Mouse (Mus musculus): ENCODE results near the gene Zdhhc6. TPM values are rescaled to one million over a fixed set of nuclear protein-coding genes. Genes with fewer than 3 reads are reported as not detected.

The Zdhhc6 gene
- total RNA-seq, 2 experiments from 2014 or later = 27.7 to 30.7 TPM

DNA sequence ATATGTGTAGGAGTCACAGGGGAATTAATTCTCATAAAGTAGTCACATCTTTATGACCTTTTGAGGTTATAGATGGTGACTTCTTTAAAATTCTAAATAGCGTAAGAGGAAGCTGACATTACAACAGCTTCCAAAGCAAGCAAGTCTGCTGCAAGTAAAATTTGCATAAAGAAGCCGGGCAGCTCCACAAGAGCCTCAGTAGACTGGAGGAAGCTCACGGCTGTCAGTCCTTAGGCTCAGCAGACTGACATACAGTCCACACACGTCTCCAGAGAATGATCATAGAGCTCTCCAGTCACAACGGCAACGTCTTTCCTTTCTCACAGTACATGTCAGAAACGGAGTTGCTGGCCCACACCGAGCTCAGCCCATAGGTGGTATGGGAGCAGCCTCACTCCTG lies 4.0 kb downstream of the Zdhhc6 start:
- DNase-seq = no peak
- intact Hi-C loops (cut with DNase I) = no loop called here

DNA sequence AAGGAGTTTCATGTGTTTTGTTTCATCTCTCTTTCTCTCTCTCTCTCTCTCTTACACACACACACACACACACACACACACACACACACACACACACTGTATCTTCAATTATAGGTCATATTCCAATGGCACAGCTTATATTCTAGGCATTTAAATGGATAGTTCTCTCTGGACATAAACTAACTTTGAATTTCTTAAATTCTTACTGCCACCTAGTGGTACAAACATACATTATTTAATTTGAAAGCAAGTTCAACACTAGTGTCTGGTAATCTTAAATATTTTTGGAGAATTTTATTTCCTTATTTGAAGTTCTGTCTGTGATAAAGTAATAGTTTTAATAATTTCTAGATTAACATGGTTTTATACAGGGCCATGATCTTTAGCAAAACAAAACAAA lies 10.8 kb downstream of the Zdhhc6 start:
- no peak for DNase-seq
- intact Hi-C loops (cut with DNase I) = loop anchor here (5.0 to 10.0 kb wide), 2 partner anchors 88 to 220 kb away; no protein-coding TSS in a partner anchor

DNA sequence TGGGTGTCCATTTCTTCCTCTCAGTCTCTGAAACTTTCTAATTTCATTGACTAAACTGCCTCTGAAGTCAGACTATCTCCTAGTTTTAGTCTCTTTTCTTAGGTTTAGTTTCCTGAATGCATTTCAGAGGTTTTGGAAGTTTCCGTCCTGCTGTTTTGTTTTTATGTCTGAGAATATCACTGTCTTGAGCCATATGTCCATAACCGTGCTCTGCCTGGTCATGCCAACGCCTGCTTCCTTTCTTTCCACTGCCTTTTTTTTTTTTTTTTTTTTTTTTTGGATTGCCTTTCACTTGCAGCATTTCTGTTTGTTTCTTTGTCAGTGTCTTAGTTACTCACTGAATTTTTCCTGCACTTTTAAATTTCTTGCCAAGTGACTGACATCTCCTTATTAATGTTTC lies 15.3 kb downstream of the Zdhhc6 start:
- no peak for DNase-seq
- intact Hi-C loops (cut with DNase I) = loop anchor here (10.0 kb wide), 1 partner anchor 216 kb away; no protein-coding TSS in a partner anchor

DNA sequence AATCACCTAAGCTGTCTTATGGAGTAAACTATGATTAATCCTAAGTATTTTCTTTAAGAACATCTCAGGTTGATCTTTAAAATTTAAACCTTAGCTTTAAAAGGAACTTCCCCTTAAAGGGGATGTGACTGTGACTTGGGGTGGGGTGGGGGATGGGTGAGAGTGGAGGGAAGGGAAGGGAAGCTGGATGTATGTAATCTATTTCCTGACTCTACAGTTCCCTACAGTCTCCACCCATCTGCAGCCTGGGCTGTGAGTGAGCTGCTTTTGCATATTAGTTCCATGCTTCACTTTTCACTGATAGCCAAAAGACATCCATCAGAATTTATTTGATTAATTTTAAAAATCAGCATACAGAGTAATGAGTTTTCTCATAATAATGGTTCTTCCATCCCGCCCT lies 16.5 kb downstream of the Zdhhc6 start:
- intact Hi-C loops (cut with DNase I) = no loop called here
- DNase-seq = no peak

DNA sequence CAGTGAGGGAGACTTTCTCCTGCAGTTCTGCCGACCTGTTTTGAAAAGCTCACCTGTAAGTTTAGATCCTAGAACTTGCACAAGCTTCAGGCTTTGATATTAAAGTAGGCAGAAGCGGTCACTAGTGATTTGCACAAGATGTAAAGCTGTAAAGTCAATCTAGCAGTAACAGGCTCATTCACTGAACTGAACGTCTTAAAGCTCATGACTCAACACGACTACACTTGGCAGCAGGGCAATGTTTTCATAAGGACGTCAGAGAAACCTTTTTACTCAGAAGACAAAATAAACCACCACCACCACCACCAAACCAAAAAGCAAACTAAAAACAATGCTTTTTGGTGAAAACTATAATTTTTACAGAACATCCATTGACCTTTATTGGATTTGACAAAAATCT lies 17.9 kb downstream of the Zdhhc6 start:
- intact Hi-C loops (cut with DNase I) = no loop called here
- no peak for DNase-seq

DNA sequence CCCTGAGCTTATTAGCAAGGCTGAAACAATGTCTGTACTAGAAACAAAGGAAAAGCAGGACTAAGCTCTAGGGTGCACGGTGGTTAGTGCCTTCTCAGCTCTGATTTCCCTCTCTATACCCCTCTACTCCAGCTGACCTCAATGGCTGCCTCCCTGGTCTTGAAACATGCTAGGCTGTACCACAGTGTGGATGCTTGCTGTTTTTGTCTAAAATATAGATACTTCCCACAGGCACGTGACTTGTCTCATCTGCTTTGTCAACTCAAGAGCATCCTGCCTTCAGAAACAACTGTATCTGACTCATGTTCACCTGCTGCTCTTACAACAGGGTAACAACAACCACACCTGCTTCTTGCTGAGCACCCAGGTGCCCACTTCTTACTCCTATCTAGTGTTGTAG lies 18.3 kb downstream of the Zdhhc6 start:
- DNase-seq = no peak
- intact Hi-C loops (cut with DNase I) = no loop called here

DNA sequence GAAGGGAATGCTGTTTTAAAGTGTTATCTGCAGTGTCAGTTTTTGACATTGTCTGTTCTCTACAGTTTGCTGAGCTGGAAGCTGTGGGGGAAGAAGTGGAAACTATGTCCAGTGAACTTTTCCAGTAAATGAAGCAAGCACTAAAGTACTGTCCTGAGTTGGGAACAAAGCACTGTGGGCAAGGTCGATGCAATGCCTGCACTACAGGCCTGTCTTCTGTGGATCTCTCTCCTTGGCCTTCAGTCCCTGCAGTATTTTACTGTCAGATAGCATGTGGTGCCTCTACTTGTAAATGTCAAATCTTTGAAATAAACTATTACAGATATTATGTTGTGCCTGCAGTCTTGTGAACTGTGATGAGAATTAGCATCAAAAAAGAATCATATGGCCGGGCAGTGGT lies 19.5 kb downstream of the Zdhhc6 start:
- DNase-seq = no peak
- intact Hi-C loops (cut with DNase I) = no loop called here

DNA sequence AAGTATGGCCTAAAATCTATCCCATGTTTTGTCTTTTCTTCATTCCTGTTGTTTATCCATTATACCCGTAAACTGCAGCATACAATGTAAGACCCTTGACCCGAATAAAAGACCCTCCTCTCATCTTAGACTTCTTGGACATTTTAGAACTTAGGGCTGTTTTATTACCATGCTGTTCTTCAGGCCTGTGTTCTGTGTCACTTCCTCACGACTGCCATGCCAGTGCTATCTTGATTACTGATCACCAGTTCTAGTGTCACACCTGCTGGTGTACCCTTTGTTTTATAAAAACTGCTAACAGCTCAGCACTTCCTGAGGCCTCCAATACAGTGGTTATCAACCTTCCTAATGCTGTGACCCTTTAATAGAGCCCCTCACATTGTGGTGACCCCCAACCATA lies 20.3 kb downstream of the Zdhhc6 start:
- no peak for DNase-seq
- intact Hi-C loops (cut with DNase I) = no loop called here

DNA sequence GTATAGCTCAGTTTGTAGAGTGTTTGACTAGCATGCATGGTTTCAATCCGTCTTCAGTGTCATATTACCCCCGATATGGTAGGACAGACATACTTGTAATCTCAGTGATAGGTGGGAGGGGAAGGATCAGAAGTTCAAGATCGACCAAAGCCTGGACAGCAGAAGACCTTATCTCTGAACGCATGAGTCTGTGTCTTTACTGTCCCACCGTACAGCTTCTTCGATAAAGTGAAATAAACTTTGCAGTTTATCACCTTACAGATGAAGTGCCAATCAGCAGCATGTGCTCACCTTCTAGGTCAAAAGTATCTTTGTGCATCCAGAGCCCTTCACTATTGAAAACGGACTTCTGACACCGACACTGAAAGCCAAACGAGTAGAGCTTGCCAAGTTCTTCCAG lies 20.8 kb downstream of the Zdhhc6 start:
- intact Hi-C loops (cut with DNase I) = no loop called here
- DNase-seq = no peak

DNA sequence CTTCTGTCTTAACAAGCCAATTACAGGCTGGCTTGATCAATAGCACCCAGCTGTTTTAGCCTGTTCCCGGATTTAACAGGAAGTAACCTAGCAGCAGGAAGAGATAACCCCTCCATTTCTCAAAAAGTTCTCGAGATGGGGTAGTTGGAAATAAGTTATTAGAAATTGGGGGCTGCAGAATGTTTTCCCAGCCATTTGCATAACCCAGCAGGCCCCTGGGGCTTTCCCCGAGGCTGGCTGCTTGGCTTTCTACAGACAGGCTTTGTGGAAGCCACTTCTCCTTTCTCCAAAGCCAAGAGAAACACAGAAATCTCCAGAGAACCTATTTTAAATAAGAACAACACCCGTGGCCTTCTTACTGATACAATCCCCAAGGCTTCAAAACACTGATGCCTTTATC lies 22.7 kb downstream of the Zdhhc6 start:
- intact Hi-C loops (cut with DNase I) = no loop called here
- no peak for DNase-seq

DNA sequence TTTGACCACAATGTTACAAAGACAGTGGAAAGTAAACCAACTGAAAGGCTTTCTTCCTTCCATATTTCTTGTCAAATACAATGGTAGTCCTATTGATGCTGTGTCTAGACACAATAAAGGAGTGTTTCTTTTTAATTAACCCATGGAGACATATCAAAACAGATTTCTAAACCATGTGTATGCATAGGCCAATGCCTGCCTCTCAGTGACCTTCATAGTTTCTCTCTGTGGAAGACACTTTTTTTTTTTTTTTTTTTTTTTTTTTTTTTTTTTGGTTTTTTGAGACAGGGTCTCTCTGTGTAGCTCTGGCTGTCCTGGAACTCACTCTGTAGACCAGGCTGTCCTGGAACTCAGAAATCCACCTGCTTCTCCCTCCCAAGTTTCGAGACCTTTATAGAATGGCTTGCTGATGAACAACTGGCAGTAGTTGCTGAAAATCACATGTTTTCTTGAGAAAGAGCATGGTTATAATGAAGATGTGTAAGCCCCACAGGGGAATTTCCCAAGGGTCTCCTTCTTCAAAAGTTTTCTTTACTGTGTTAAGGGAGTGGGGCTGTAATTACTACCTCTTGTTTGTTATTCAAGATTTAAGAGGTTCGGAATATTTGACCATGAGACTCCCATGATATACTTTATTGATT lies 23.5 kb downstream of the Zdhhc6 start:
- intact Hi-C loops (cut with DNase I) = no loop called here

DNA sequence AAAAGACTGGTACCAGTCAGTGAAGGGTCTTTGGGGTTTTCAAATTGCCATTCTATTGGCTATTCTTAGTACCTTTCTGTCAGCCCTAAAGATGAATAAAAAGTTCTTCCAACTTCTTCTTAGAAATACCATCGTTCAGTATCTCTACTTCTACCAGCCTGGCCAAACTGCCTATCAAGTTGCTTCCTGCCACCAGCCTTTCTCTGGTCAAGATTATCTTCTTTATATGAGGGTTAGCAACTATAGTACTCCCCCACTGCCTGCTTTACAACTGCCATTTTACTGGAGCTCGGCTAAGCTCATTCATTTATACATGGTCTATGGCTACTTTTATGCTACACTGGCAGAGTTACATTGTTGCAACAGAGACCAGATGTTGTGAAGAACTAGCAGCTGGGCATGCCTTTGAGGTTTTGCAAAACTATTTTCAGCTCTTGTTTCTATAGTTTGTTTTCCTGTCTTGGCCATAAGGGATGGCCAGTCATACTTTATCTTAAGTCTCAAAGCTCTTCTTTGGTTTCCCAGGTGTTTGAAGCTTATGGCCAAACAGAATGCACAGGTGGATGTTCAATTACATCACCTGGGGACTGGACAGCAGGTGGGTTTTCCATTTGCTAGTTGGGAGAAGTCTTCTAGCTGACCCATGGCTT lies 25.1 kb downstream of the Zdhhc6 start:
- intact Hi-C loops (cut with DNase I) = no loop called here
- no peak for DNase-seq

More for the DNA sequence above, 23.5 kb downstream of the Zdhhc6 start:
- no peak for DNase-seq

DNA sequence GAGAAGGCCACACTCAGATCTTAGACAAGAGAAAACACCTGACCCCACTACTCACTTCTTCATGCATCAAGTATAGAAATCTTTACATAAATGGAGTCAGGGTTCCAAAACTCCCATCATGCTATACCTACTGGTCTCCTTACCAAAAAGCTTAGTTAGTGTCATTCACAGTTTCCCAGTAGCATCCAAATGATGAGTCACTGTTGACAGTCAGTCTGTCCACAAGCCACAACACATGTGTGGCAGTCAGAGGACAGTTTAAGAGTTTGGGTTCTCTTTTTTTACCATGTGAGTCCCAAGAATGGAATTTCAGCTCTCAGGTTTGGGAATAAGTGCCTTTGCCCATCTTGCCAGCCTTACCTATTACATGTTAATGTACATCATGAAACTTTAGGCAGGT lies 26.9 kb downstream of the Zdhhc6 start:
- DNase-seq = no peak
- intact Hi-C loops (cut with DNase I) = no loop called here

DNA sequence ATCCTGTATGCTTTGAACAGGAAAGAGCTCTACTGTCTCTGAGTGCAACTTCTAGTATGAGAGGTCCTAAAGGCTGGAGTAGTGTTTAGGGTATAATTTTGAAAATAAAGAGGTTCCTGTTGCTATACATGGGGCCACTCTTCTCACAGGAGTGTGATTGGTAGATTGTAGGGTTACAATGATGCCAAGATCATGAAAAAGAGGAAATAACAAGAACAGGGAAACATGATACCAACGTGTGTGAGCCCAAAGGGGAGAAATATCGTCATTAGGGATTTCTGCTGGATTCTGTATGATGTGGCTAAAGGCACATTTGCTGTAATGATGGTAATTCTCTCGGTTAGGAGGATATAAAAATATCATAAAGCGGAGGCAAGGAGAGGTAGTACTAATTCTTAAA lies 29.8 kb downstream of the Zdhhc6 start:
- no peak for DNase-seq
- intact Hi-C loops (cut with DNase I) = no loop called here

DNA sequence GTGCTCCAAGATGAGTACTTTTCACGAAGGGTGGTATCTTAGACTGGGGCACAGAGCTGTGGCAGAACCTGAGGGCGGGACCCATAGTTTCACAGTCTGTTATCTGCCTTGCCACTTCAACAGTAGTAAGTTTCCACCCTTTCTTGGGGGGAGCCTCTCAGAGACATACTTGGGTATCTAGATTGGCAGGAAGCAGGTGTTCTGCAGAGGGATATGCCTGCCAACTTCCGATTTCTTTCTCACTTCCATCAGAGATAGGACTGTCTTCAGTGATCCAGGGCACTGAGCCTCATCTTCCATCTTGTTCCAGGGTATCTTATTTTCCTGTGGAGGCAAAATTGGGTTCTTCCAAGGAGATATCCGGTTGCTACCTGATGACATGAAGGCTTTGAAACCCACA lies 31.7 kb downstream of the Zdhhc6 start:
- DNase-seq = no peak
- intact Hi-C loops (cut with DNase I) = no loop called here

DNA sequence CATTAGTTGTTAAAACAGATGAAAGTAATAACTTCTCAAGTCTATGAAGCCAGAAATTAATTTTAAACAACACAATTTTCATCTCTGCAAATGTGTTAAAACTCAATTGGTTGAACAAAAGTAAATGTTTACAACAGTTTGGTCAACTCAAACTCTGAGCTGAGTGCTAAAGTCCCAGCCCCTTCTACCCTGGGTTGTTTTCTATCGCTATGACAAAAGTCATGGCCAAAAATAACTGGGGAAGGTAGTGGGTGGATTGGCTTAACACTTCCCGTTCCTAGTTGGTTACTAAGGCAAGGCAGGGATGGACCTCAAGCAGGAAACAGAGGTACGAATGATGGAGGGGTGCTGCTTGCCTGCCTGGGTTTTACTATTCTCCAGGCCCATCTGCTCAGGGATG lies 39.1 kb downstream of the Zdhhc6 start:
- DNase-seq = no peak
- intact Hi-C loops (cut with DNase I) = no loop called here

DNA sequence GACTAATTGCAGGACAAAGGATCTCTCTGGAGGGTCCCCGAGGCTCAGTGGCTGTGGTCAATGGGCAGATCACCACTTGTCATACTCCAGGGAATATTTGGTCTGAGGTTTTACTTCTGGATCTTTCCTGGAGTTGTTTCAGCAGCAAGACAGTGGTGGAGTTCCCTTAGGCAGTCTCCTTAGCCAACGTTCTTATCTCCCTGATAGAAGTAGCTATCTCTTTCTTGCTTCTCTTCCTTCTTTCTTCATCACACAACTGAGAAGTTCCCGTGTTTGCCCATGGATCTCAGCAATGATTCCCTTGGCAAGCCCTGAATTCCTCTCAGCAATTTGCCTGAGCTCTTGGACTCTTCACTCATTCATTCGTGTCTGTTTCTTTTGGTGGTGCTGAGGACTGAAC lies 39.7 kb downstream of the Zdhhc6 start:
- DNase-seq = no peak
- intact Hi-C loops (cut with DNase I) = no loop called here

DNA sequence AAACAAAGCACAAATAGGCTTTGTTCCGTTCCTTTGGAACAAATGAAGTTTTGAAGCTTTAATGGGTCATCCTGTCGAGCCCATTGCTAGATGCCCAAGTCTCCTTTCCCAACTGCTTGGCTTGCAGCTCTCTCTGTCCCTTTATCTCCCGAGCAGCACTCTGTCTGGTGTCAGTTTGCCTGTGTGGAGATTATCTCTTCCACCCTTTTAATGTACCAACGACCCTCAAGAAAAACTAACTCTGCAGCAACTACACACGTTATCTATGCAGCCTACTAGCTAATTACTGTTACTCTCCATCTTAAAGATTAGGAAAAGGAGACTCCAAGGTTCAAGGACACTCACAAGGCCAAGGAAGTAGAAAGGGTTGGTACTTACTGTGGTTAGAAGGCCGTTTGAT lies 42.5 kb downstream of the Zdhhc6 start:
- no peak for DNase-seq
- intact Hi-C loops (cut with DNase I) = no loop called here

DNA sequence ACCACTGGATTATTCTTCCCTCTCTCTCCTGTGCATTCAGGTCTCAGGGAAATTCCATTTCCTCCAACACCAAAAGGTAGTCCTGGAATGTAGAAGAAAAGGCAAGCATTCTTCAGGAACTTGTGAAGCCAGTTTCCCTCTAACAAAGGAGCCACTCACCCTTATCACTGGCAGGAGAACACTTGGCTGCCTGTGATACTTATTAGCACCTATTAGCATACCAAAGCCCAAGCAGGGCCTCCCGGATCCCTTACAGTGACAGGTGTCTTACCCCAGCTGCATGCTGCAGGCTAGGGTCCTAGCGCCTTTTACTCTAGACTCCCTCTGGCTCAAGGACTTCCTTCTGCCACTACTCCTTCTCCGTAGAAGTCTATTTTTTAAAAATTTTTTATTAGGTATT lies 44.4 kb downstream of the Zdhhc6 start:
- intact Hi-C loops (cut with DNase I) = no loop called here
- DNase-seq = no peak

DNA sequence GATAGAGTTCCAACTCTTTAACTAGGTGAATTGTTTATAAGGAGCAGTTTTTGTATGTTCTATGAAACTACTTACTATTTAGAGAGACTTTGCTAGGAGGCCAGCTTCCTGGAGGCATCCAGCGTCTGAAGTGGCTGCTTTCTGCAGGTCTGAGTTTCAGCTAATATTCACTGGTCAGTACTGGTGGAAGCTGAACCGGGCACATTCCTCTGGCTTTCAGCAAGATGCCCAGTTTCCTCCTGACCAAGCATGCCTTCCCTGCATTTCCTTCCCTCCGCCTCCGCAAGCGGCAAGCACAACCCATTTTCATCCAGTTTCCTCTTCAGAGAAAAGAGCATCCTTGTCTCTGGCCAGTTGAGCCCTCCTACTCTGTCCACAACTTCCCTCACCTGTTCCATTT lies 46.8 kb downstream of the Zdhhc6 start:
- intact Hi-C loops (cut with DNase I) = no loop called here
- no peak for DNase-seq

DNA sequence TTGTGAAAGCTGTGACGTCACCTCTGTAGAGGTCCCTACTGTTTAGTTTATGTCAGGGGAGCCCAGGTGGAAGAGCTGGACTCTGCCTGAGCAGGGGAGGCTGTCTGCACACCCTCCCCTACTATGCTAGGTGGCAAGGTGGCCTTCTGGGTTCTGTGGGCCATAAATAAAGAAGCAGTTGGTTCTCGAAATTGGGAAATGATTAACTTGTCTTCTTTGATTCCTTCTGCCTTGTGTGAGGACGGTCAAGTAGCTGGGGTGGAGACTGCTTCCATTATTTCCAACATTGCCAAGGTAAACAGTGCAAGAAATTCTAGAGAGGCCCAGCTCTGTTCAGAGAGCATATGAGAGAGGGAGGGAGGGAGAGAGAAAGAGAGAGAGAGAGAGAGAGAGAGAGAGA lies 47.7 kb downstream of the Zdhhc6 start:
- intact Hi-C loops (cut with DNase I) = no loop called here
- DNase-seq = no peak

DNA sequence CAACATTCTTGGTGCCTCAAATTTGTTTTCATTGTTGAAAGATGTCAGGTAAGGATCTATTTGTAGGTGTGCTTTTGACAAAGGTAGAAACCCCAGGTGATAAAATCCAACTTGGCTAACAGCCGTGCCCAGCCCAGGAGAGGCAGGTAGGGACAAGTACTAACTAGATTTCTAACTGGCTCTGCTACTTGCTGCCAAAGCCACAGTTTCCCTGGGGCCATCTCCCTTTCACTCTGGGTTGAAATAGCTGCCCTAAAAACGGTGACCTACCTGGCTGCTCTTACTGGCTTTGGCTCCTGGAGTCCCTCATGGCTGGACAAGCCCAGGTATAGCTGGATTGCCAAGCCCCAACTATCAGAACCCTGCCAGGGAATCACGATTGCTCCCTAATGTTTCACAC lies 49.0 kb downstream of the Zdhhc6 start:
- no peak for DNase-seq
- intact Hi-C loops (cut with DNase I) = no loop called here

DNA sequence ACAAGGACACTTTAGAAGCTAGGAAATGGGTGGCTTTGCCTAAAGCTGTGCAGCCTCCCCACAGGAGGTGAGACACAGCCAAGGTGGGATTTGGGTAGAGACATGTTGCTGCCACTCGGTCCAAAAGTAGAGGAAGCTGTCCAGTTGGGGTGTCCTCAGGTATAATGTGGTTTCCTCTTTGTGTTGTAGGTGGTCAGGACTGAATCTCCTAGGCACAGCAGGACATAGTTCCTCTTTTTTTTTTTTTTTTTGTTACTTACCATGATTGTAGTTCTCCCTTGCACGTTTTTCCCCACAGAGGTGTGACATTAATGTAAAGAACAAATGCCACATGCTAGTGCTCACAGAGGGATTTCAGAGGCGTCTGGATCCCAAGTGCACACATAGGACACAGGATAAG lies 50.6 kb downstream of the Zdhhc6 start:
- DNase-seq = no peak
- intact Hi-C loops (cut with DNase I) = no loop called here

Measured in left cerebral cortex, postnatal 4 days (tissue).